Mouse (Mus musculus) cortical plate, adult 2 months (tissue): ENCODE measurements at regions not wholly inside any gene's neighbourhood (a gene's known extent, or its start where the extent isn't known, plus 50 kb on each side); places are given as distances from the start of the nearest gene placed in this dataset.

ENCODE experiments used
- CTCF ChIP-seq: fragments of 200-500 bp; IDR thresholded peaks from 2 replicates; pipeline ENCODE4 v1.5.1; 2011; ENCODE audit warnings: mild to moderate bottlenecking, control low read depth, low read length; ENCODE audit not compliant: insufficient read depth; ENCODE audit errors: extremely low read depth
- POLR2A ChIP-seq: fragments of 200-500 bp; IDR thresholded peaks from 2 replicates; pipeline ENCODE4 v1.6.1; 2011; ENCODE audit warnings: mild to moderate bottlenecking, low read length, control low read depth; ENCODE audit not compliant: insufficient read depth; ENCODE audit errors: extremely low read depth

DNA sequence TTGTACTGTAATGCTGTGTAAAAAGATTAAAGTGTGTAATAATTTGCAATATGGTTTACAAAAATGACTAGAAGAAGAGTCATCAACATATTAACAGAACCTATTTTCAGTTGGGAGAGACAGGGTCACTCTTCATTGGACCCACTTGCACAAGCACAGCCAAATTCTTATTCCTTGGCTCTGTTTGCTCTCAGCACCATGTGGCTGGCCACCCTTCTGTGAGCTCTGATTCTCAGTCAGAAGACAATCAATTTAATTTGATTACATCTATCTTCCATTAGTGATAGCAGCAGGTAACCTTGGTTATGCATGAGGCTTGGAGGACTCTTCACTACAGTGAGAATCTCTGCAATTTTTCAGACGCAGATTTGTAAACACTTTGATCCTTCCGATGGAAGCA lies 111.5 kb downstream of the Cdc42ep3 start:
- no peak for TF ChIP-seq CTCF
- no peak for TF ChIP-seq POLR2A
